Mouse (Mus musculus) hindbrain, embryonic 12.5 days (tissue): ENCODE measurements around the gene Stk39. TPM values are rescaled to one million over a fixed set of nuclear protein-coding genes. Genes with fewer than 3 reads are reported as not detected.

Experiments used
- ATAC-seq: fragments of 200-750 bp; cut with Nextera tagmentation; 2 replicates; pipeline ENCODE4 v1.8.0; 2017; ENCODE audit warnings: moderate TSS enrichment; ENCODE audit not compliant: low FRiP score
- H3K27ac ChIP-seq: fragments of 300-500 bp; sonication (generic); 2 replicates; pipeline ENCODE4 v1.5.1; 2016; ENCODE audit warnings: mild to moderate bottlenecking
- H3K27me3 ChIP-seq: fragments of 300-500 bp; sonication (generic); 2 replicates; pipeline ENCODE4 v1.6.1; 2016; ENCODE audit warnings: mild to moderate bottlenecking
- H3K36me3 ChIP-seq: fragments of 300-500 bp; sonication (generic); 2 replicates; pipeline ENCODE4 v1.6.1; 2016; ENCODE audit warnings: mild to moderate bottlenecking
- H3K4me1 ChIP-seq: fragments of 300-500 bp; sonication (generic); 2 replicates; pipeline ENCODE4 v1.6.1; 2016
- H3K4me2 ChIP-seq: fragments of 300-500 bp; sonication (generic); replicated peaks from 2 replicates; pipeline ENCODE4 v1.6.1; 2016; ENCODE audit warnings: mild to moderate bottlenecking
- H3K4me3 ChIP-seq: fragments of 300-500 bp; sonication (generic); 2 replicates; pipeline ENCODE4 v1.5.1; 2016; ENCODE audit warnings: mild to moderate bottlenecking
- H3K9ac ChIP-seq: fragments of 300-500 bp; sonication (generic); 2 replicates; pipeline ENCODE4 v1.6.1; 2016; ENCODE audit warnings: mild to moderate bottlenecking, moderate library complexity
- H3K9me3 ChIP-seq: fragments of 300-500 bp; sonication (generic); replicated peaks from 2 replicates; pipeline ENCODE4 v1.6.1; 2016; ENCODE audit warnings: mild to moderate bottlenecking
- WGBS: fragments of 180-500 bp; shearing (Covaris S2); methylation state at CpG from one replicate; pipeline ENCODE4 v1.1.7; 2016; 5-methylcytosine and 5-hydroxymethylcytosine counted together
- polyA plus RNA-seq: library from polyadenylated mRNA; unstranded; fragments of >200 nt; fragmentation: Nextera tagmentation; extraction: Ambion mirVana; gene quantifications from 2 replicates; pipeline ENCODE4 v1.2.1, GENCODE M21; 2016

Stk39 gene
- polyA plus RNA-seq, 1 experiment from 2014 or later: 57.0 TPM

DNA sequence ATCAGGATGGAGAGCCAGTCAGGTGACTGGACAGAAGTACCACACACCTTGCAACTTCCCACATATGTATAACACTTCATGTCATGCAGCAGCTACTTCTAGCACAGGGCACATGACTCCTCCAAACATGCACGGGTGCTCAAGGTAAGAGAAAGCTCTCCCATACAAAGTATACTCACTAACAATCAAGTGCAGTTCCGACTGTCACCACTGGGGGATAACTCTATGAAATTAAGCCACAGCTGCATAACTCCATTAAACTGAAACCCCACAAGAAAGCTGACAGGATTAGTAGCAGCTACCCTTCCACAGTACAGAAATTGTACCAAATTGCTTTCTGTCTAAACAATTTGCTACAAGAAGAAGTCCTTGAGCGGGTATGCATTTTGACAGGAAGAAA is 161.9 kb downstream of the Stk39 start:
- no peak overlapping the region for H3K4me3 ChIP-seq
- WGBS: 93% methylated on average over 3 of the region's 3 CpGs
- no peak overlapping the region for H3K9ac ChIP-seq
- H3K27ac ChIP-seq: no peak overlapping the region
- no peak for ATAC-seq
- H3K4me2 ChIP-seq: no peak overlapping the region
- H3K36me3 ChIP-seq: peaks cover 16% of the 10 kb centered on the region; the same call in 1 of the 2 replicates
- H3K4me1 ChIP-seq: peaks cover under 1% of the 10 kb centered on the region; the same call in 1 of the 2 replicates
- no peaks in the 10 kb centered on the region for H3K9me3 ChIP-seq
- H3K27me3 ChIP-seq: no peaks in the 10 kb centered on the region

DNA sequence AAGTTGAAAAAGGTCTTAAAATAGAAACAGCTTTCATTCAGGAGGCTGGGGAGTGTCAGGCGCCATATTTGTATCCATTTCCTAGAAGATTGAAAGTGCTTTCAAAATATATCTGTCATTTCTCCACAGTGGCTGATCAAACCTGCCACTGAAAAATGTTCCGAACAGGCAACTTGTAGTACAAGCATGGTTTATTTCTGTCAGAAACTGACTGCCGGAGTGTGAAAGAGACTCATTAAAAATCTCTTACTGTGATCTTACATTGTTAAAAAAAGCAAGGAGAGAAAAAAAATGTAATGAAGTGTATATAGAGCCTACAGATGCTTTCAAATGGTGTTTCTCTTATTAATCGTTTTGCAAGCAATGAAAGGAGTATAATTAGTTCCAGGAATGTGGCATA is 165.5 kb downstream of the Stk39 start:
- no peaks in the 10 kb centered on the region for H3K27me3 ChIP-seq
- no peak overlapping the region for H3K27ac ChIP-seq
- H3K4me2 ChIP-seq: no peak overlapping the region
- 77% methylated on average over 4 of the region's 4 CpGs for WGBS
- no peak overlapping the region for H3K4me3 ChIP-seq
- H3K9me3 ChIP-seq: no peaks in the 10 kb centered on the region
- no peak for ATAC-seq
- no peak overlapping the region for H3K9ac ChIP-seq
- peaks cover 26% of the 10 kb centered on the region; the same call in 1 of the 2 replicates for H3K36me3 ChIP-seq
- peaks cover 6% of the 10 kb centered on the region; the same call in 1 of the 2 replicates for H3K4me1 ChIP-seq

DNA sequence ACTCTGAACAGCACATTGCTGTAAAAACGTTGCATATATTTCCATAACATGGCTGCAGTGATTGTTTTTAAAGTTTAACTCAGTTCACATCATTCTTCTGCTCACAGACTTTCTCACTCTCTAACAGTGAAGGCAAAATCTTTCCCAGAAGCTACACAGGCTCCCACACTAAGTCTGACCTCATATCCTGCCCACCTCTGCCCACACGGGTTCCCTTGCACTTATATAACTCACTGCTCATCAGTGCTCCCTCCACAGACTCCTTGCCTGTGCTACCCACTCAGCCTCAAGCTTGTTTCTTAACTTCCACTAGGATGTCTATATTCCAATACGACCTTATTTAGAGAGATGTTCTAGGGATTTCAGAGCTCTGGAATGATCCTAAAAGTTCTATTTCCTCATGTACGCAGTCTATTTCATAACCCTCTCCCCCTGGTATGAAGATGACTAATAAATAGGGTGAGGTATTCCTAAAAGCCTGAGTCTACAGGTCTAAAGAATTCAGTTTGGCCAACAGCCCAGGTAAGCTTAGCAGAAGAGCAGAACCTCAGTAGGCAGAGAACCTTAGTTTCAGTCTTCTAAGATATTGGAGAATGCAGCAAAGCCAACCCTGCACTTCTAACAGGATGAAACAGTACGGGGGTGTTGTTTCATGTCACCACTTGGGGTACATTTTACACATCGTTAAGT is 167.2 kb downstream of the Stk39 start:
- peaks cover 6% of the 10 kb centered on the region; the same call in 1 of the 2 replicates for H3K4me1 ChIP-seq
- no peaks in the 10 kb centered on the region for H3K27me3 ChIP-seq
- ATAC-seq: no peak
- no peak overlapping the region for H3K4me3 ChIP-seq
- no peak overlapping the region for H3K9ac ChIP-seq
- 92% methylated on average over 6 of the region's 6 CpGs for WGBS
- H3K4me2 ChIP-seq: no peak overlapping the region
- H3K9me3 ChIP-seq: no peaks in the 10 kb centered on the region
- H3K27ac ChIP-seq: no peak overlapping the region
- peaks cover 24% of the 10 kb centered on the region; the same call in 1 of the 2 replicates for H3K36me3 ChIP-seq

DNA sequence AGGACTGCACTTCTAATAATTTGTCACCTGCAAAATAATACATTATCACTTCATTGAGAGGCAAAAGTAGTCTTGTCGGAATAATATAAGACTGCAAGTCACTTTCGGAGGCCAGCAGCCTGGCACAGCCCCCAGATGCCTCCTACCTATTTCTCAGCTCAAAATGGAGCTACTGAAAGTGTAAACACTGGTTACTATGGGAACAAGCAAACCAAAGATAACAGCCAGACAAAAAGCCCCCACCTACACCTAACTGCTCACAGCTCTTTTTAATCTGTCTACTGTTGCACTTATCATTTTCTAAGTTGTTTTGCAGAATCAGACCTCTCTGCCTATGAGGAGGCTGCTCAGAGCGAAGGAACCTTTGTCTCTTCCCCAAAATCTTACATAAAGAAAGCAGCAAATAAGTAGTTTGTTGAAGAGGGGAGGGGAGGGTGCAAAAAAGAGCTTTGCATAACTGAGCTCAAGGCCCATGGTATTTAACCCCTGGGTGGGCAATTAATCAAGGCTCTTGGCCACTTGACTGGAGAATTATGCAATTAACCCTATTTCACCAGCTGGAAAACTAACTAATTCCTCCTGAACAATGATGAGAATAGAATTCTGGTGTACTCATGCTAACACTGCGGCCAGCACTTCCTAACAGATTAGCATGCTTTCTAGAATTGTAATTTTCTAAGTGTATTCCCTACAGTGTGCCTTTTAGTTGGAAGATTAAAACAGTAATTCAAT is 170.1 kb downstream of the Stk39 start:
- peaks cover 28% of the 10 kb centered on the region; the same call in 1 of the 2 replicates for H3K36me3 ChIP-seq
- no peak overlapping the region for H3K9ac ChIP-seq
- no peak overlapping the region for H3K4me2 ChIP-seq
- no peak overlapping the region for H3K4me3 ChIP-seq
- 0 out of 2 replicates have a peak, but pooled peaks have one; percentile 17 for ATAC-seq
- no peaks in the 10 kb centered on the region for H3K27me3 ChIP-seq
- no peak overlapping the region for H3K27ac ChIP-seq
- H3K4me1 ChIP-seq: peaks cover 6% of the 10 kb centered on the region; the same call in 1 of the 2 replicates
- H3K9me3 ChIP-seq: no peaks in the 10 kb centered on the region
- 69% methylated on average over 4 of the region's 4 CpGs for WGBS

DNA sequence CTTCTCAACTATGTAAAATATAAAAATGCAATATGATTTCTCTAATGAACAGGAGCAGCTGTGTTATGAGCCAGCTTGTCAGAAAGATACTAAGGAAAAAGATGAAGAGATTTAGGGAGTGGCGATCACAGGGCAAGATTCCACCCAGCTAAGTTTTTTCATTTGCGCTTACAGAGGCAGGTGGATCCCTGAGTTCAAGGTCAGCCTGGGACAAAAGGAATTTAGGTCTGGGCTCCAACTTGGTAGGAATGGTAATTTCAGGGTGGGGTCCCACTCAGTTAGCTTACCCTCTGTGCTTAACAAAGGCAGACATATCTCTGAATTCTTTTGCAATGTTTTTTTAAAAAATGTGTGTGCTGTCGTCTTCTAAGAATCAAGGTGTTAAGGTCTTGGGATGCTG is 173.7 kb downstream of the Stk39 start:
- no peak overlapping the region for H3K4me2 ChIP-seq
- H3K27me3 ChIP-seq: no peaks in the 10 kb centered on the region
- H3K27ac ChIP-seq: no peak overlapping the region
- H3K9ac ChIP-seq: no peak overlapping the region
- WGBS: 96% methylated on average over 3 of the region's 3 CpGs
- H3K9me3 ChIP-seq: no peaks in the 10 kb centered on the region
- H3K36me3 ChIP-seq: peaks cover 12% of the 10 kb centered on the region; the same call in 1 of the 2 replicates
- ATAC-seq: no peak
- peaks cover 6% of the 10 kb centered on the region; the same call in 1 of the 2 replicates for H3K4me1 ChIP-seq
- H3K4me3 ChIP-seq: no peak overlapping the region

DNA sequence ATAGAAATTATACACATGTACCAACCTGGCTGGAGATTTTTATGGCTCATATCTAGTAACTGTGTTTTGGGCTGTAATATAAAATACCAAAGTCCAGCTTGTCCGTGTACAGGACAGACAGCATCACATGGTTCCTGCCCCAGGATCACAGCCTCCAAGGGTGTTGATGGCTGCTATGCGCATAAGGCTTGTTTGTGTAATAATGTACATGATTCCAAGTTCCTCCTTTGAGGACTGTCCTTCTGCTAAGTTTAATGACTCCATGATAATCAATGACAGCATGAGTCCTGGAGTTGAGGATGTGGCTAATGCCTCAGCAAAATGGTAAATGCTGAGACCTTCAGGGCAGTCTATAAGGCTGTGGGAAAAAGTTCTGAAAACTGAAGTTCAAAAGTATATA is 174.1 kb downstream of the Stk39 start:
- no peak for ATAC-seq
- peaks cover 6% of the 10 kb centered on the region; the same call in 1 of the 2 replicates for H3K4me1 ChIP-seq

DNA sequence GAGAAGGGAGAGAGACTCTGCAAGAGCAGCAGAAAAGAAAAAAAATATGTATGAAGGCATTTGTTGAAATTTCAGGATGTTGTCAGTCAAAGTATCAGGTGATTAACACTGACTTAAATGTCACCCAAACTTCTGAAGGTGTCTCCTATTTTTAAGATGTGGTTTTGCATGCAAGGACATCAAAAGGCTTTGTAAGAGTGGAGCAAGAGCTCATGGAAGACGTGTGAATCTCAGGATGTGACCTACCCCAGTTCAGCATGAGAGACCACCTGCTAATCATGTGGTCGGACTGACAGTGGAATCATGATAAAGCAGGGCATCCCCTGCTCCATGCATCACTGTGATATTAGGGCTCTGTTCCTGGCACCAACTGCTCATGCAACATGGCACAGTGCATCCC is 175.3 kb downstream of the Stk39 start:
- no peak overlapping the region for H3K27ac ChIP-seq
- no peaks in the 10 kb centered on the region for H3K27me3 ChIP-seq
- H3K4me1 ChIP-seq: no peaks in the 10 kb centered on the region
- no peaks in the 10 kb centered on the region for H3K9me3 ChIP-seq
- H3K4me2 ChIP-seq: no peak overlapping the region
- 84% methylated on average over 2 of the region's 2 CpGs for WGBS
- no peak overlapping the region for H3K4me3 ChIP-seq
- H3K9ac ChIP-seq: no peak overlapping the region
- peaks cover 12% of the 10 kb centered on the region; the same call in 1 of the 2 replicates for H3K36me3 ChIP-seq
- ATAC-seq: no peak

More for the DNA sequence above, 174.1 kb downstream of the Stk39 start:
- Histone ChIP-seq H3K36me3 (peaks cover 12% of the 10 kb centered on the region; the same call in 1 of the 2 replicates), H3K4me2 (no peak overlapping the region), H3K4me3 (no peak overlapping the region), H3K27ac (no peak overlapping the region), H3K9me3 (no peaks in the 10 kb centered on the region), H3K27me3 (no peaks in the 10 kb centered on the region), H3K9ac (no peak overlapping the region)
- WGBS: 98% methylated on average over 2 of the region's 2 CpGs

DNA sequence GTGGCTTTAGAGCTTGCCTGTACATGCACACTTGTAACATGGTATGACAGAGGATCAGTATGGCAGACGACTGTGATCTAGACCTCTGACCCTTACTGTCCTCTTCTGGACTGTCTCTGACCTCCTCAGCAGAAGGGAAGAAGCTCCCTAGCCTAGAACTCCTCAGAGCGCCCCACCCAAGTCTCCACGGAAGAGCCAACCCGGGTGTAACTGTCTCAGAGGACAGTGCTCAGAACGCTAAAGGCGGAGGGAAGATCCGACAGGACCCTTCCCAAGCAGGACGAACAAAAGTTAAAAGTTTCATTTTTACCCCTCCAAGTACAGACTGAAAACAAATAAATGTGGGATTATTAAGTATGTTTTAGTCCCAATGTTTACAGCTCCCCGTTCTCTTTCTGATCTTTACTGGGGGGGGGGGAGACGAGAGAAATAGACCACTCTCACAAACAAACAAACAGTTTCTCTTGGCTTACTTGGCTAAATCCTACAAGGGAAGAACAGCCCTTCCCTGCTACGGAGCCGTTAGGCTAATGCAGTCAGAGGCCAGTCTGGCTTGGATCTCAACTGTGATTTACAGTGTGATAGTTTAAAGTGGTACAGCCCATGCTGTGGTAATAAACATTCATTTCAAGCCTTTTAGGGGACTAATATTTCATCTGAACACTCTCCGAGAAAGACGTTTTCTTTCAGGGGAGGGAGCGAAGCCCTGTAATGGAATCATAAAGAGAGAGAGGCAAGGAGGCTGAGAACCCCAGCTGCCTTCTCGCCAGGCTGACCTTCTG is 179.3 kb downstream of the Stk39 start:
- Histone ChIP-seq H3K9me3 (no peaks in the 10 kb centered on the region), H3K27ac (no peak overlapping the region), H3K27me3 (no peaks in the 10 kb centered on the region), H3K9ac (no peak overlapping the region), H3K4me2 (no peak overlapping the region), H3K4me1 (no peaks in the 10 kb centered on the region), H3K36me3 (0 out of 2 replicates have a peak, but pooled peaks cover 3% of the 10 kb centered on the region), H3K4me3 (no peak overlapping the region)
- no peak for ATAC-seq
- 83% methylated on average over 16 of the region's 16 CpGs for WGBS

DNA sequence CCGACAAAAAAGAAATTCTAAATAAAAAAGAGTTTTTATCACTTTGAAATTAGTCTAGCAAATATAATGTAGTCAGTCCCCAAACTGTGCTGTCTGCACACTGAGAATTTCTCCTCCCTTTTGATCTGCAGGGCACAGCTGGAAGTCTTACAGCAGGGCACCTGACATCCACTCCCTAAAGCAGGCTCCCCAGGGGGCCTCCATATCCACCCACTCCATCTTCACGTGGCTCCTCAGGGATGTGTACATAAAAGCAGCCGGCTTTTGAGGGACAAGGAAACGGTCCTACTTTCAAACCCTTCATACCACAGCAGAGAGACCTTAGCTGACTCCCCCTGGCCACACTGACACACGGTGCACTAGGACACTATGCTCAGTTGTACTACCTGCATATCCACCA is 180.2 kb downstream of the Stk39 start:
- Histone ChIP-seq H3K36me3 (no peaks in the 10 kb centered on the region), H3K27me3 (no peaks in the 10 kb centered on the region), H3K9ac (no peak overlapping the region), H3K4me1 (no peaks in the 10 kb centered on the region), H3K9me3 (no peaks in the 10 kb centered on the region), H3K4me2 (no peak overlapping the region), H3K4me3 (no peak overlapping the region), H3K27ac (no peak overlapping the region)
- 57% methylated on average over 5 of the region's 5 CpGs for WGBS
- ATAC-seq: no peak

DNA sequence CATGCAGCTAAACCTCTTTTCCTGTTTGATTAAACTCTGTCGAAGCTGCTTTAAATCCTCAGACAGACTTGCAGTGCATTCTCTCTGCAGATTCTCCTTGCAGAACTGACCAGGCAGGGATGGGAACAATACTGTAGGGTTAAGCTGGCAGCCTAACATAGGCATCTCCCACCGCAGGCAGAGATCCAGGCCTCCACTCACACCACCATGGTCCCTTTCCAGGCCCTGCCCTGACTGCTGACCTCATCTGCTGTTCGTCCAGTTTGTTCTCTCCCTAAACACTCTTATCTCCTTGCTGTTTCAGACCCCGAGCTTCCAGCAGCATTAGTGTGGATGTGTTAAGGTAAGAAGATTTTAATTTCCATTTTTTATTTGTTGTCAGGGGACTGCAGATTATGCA is 182.1 kb downstream of the Stk39 start:
- Histone ChIP-seq H3K9me3 (no peaks in the 10 kb centered on the region), H3K4me2 (no peak overlapping the region), H3K27ac (no peak overlapping the region), H3K9ac (no peak overlapping the region), H3K4me3 (no peak overlapping the region), H3K27me3 (no peaks in the 10 kb centered on the region), H3K4me1 (no peaks in the 10 kb centered on the region), H3K36me3 (0 out of 2 replicates have a peak, but pooled peaks cover 5% of the 10 kb centered on the region)
- ATAC-seq: no peak
- WGBS: 60% methylated on average over 4 of the region's 4 CpGs

DNA sequence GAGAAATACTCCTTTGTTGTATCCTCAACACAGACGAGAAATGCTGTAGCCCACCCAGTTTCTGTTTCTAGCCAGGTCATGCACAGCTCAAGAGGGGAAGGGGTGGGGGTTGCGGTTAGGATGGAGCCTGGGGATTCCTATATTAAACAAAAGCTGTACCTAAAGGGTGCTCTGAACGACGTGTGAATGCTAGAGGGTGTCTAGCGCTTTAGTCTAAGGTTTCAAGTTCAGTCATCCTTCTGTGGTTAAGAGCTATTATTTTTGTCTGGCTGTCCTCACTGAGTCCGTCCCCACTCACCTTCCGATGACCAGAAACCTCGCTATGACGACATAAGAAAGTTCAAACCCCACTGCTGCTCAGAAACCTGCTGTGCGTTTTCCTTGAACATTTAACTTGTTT is 182.9 kb downstream of the Stk39 start:
- WGBS: 79% methylated on average over 10 of the region's 10 CpGs
- H3K9me3 ChIP-seq: no peaks in the 10 kb centered on the region

DNA sequence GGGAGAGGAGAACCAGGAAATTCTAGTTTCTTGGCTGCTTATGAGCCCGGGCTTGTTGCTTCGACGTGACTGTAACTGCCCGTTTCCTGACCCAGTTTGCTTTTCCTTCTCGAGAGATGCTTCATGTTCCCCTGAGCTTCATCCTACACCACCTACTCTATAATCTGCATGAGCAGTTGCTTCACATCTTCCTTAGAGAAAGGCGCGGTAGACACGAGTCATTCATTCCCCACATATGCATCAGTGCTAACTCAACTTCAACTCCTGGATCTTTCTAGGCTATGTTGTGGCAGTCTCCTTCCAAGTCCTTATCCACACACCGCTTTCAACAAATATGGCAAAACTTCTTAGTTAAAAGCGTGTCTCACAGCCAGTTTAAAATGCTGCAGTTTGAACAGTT is 184.0 kb downstream of the Stk39 start:
- no peak overlapping the region for H3K27ac ChIP-seq
- 94% methylated on average over 10 of the region's 10 CpGs for WGBS
- H3K4me2 ChIP-seq: no peak overlapping the region
- no peak overlapping the region for H3K9ac ChIP-seq
- 0 out of 2 replicates have a peak, but pooled peaks cover 11% of the 10 kb centered on the region for H3K36me3 ChIP-seq
- no peaks in the 10 kb centered on the region for H3K27me3 ChIP-seq
- H3K4me3 ChIP-seq: no peak overlapping the region
- no peaks in the 10 kb centered on the region for H3K4me1 ChIP-seq
- no peak for ATAC-seq
- H3K9me3 ChIP-seq: no peaks in the 10 kb centered on the region

More for the DNA sequence above, 182.9 kb downstream of the Stk39 start:
- Histone ChIP-seq H3K27me3 (no peaks in the 10 kb centered on the region), H3K27ac (no peak overlapping the region), H3K9ac (no peak overlapping the region), H3K4me1 (no peaks in the 10 kb centered on the region), H3K4me2 (no peak overlapping the region), H3K4me3 (no peak overlapping the region), H3K36me3 (0 out of 2 replicates have a peak, but pooled peaks cover 9% of the 10 kb centered on the region)
- no peak for ATAC-seq
